24 mouse cellular contexts compared by ENCODE assay signal in genomic region chr3:88473571-88473970, GRCm38 (mm10). TPM values are rescaled to one million over a fixed set of nuclear protein-coding genes. Genes with fewer than 3 reads are reported as not detected.
DNase-seq lines count a peak whose midpoint lies in the region; ATAC-seq and TF ChIP-seq lines count a peak whose summit lies in the region.
"Had no signal": no experiment of that assay in that cellular context is flagged by ENCODE, and none has a peak within 500 bp of the region (broad histone marks: within the 10 kb centered on the region; RNA-seq: fewer than 3 reads in every experiment).

No protein-coding gene starts in this region.

- no peaks in the 10 kb centered on the region for H3K9me3 ChIP-seq in forebrain, embryonic 15.5 days
- no peaks in the 10 kb centered on the region for H3K9me3 ChIP-seq in forebrain, postnatal 0 days (ENCODE audit: low read length)
- H3K9me3 ChIP-seq in midbrain, embryonic 11.5 days (ENCODE audit: control insufficient read depth, low read length), result no peaks in the 10 kb centered on the region
- no peaks in the 10 kb centered on the region for H3K9me3 ChIP-seq in midbrain, postnatal 0 days (ENCODE audit: low read length)
- no peaks in the 10 kb centered on the region for H3K9me3 ChIP-seq in embryonic facial prominence, embryonic 15.5 days (replicated peaks)
- H3K9me3 ChIP-seq: G1E; hindbrain, embryonic 12.5 days; liver, embryonic 15.5 days; midbrain, embryonic 15.5 days had no signal

- no peak overlapping the region for H3K4me3 ChIP-seq in forebrain, embryonic 15.5 days
- no peak overlapping the region for H3K4me3 ChIP-seq in forebrain, postnatal 0 days (ENCODE audit: low read depth, low read length)
- H3K4me3 ChIP-seq in midbrain, embryonic 11.5 days (ENCODE audit: low read depth, low read length), result no peak overlapping the region
- no peak overlapping the region for H3K4me3 ChIP-seq in midbrain, postnatal 0 days (ENCODE audit: low read depth, low read length)
- no peak overlapping the region for H3K4me3 ChIP-seq in embryonic facial prominence, embryonic 15.5 days (replicated peaks)
- H3K4me3 ChIP-seq: erythroblast, embryonic 14.5 days; hindbrain, embryonic 12.5 days; left cerebral cortex, adult 2 months; liver, embryonic 15.5 days; midbrain, embryonic 15.5 days had no signal

- DNase-seq in forebrain, postnatal 0 days, result no peak
- peak; percentile 57 for DNase-seq in midbrain, embryonic 11.5 days (ENCODE audit: low spot score, missing footprints)
- no peak for DNase-seq in midbrain, postnatal 0 days (ENCODE audit: low spot score)
- no peak for DNase-seq in spleen, postnatal 36 days (ENCODE audit: low spot score in 2 of 2)
- DNase-seq in gastrocnemius, postnatal 25 days, result no peak
- DNase-seq: adrenal gland, adult 2 months; adrenal gland, postnatal 36 days; cerebellum, adult 18-20 months; cerebellum, postnatal 10 days; heart, postnatal 14 days; kidney, postnatal 25 days; lung, postnatal 14 days; right cerebral cortex, postnatal 4 days; thymus, postnatal 4 days had no signal

- H3K4me1 ChIP-seq in forebrain, embryonic 15.5 days, result peaks cover 9% of the 10 kb centered on the region; the same call in 1 of the 2 replicates
- H3K4me1 ChIP-seq in forebrain, postnatal 0 days (ENCODE audit: insufficient read depth), result no peaks in the 10 kb centered on the region
- H3K4me1 ChIP-seq in midbrain, embryonic 11.5 days (ENCODE audit: control insufficient read depth, insufficient read depth, low read length), result no peaks in the 10 kb centered on the region
- H3K4me1 ChIP-seq in midbrain, postnatal 0 days (ENCODE audit: insufficient read depth, low read length), result no peaks in the 10 kb centered on the region
- H3K4me1 ChIP-seq in embryonic facial prominence, embryonic 15.5 days, result peaks cover 23% of the 10 kb centered on the region

- TF ChIP-seq CTCF in forebrain, postnatal 0 days (IDR thresholded peaks at IDR 0.05; ENCODE audit: low read depth), result no peak
- no peak for TF ChIP-seq CTCF in midbrain, postnatal 0 days (IDR thresholded peaks at IDR 0.05)

- 48% methylated on average over 1 of the region's 1 CpGs for WGBS in forebrain, embryonic 15.5 days
- WGBS in forebrain, postnatal 0 days, result 57% methylated on average over 1 of the region's 1 CpGs
- WGBS in midbrain, embryonic 11.5 days, result 85% methylated on average over 1 of the region's 1 CpGs
- WGBS in midbrain, postnatal 0 days, result 80% methylated on average over 1 of the region's 1 CpGs
- 36% methylated on average over 1 of the region's 1 CpGs for WGBS in embryonic facial prominence, embryonic 15.5 days

- no peak overlapping the region for H3K9ac ChIP-seq in forebrain, embryonic 15.5 days (replicated peaks)
- no peak overlapping the region for H3K9ac ChIP-seq in forebrain, postnatal 0 days
- H3K9ac ChIP-seq in midbrain, embryonic 11.5 days (ENCODE audit: low read length), result no peak overlapping the region
- H3K9ac ChIP-seq in midbrain, postnatal 0 days (replicated peaks; ENCODE audit: low read length, poor library complexity, severe bottlenecking), result no peak overlapping the region
- no peak overlapping the region for H3K9ac ChIP-seq in embryonic facial prominence, embryonic 15.5 days
- H3K9ac ChIP-seq: hindbrain, embryonic 12.5 days; liver, embryonic 15.5 days; lung, embryonic 14.5 days; midbrain, embryonic 15.5 days had no signal

- H3K36me3 ChIP-seq in forebrain, embryonic 15.5 days, result no peaks in the 10 kb centered on the region
- H3K36me3 ChIP-seq in forebrain, postnatal 0 days (ENCODE audit: insufficient read depth), result no peaks in the 10 kb centered on the region
- H3K36me3 ChIP-seq in midbrain, embryonic 11.5 days (ENCODE audit: control insufficient read depth, insufficient read depth, low read length), result no peaks in the 10 kb centered on the region
- no peaks in the 10 kb centered on the region for H3K36me3 ChIP-seq in midbrain, postnatal 0 days (ENCODE audit: insufficient read depth, low read length)
- no peaks in the 10 kb centered on the region for H3K36me3 ChIP-seq in embryonic facial prominence, embryonic 15.5 days
- H3K36me3 ChIP-seq: G1E; hindbrain, embryonic 12.5 days; liver, embryonic 15.5 days; midbrain, embryonic 15.5 days had no signal

- no peak for ATAC-seq in forebrain, embryonic 15.5 days (replicated peaks)
- ATAC-seq in forebrain, postnatal 0 days, result no peak
- no peak for ATAC-seq in midbrain, embryonic 11.5 days (ENCODE audit: low FRiP score)
- no peak for ATAC-seq in midbrain, postnatal 0 days (ENCODE audit: low FRiP score)
- no peak for ATAC-seq in embryonic facial prominence, embryonic 15.5 days (ENCODE audit: insufficient number of reproducible peaks, low FRiP score, low TSS enrichment, low read depth)
- ATAC-seq: intestine, postnatal 0 days; midbrain, embryonic 15.5 days had no signal

- peak overlapping the region; percentile 30; the same call in 1 of the 2 replicates for H3K27ac ChIP-seq in forebrain, embryonic 15.5 days (replicated peaks)
- H3K27ac ChIP-seq in forebrain, postnatal 0 days (ENCODE audit: low read depth, low read length), result no peak overlapping the region
- no peak overlapping the region for H3K27ac ChIP-seq in midbrain, embryonic 11.5 days (ENCODE audit: low read depth, low read length)
- no peak overlapping the region for H3K27ac ChIP-seq in midbrain, postnatal 0 days (ENCODE audit: low read depth, low read length)
- peak overlapping the region; percentile 76 for H3K27ac ChIP-seq in embryonic facial prominence, embryonic 15.5 days (replicated peaks)
- H3K27ac ChIP-seq: left cerebral cortex, adult 2 months; liver, embryonic 15.5 days; midbrain, embryonic 15.5 days had no signal

- H3K27me3 ChIP-seq in forebrain, embryonic 15.5 days, result no peaks in the 10 kb centered on the region
- H3K27me3 ChIP-seq in forebrain, postnatal 0 days (ENCODE audit: insufficient read depth, low read length), result no peaks in the 10 kb centered on the region
- H3K27me3 ChIP-seq in midbrain, embryonic 11.5 days (ENCODE audit: control insufficient read depth, insufficient read depth, low read length), result no peaks in the 10 kb centered on the region
- H3K27me3 ChIP-seq in midbrain, postnatal 0 days (ENCODE audit: insufficient read depth, low read length), result no peaks in the 10 kb centered on the region
- H3K27me3 ChIP-seq in embryonic facial prominence, embryonic 15.5 days, result no peaks in the 10 kb centered on the region
- H3K27me3 ChIP-seq: midbrain, embryonic 15.5 days had no signal

- no peak overlapping the region for H3K4me2 ChIP-seq in forebrain, embryonic 15.5 days (replicated peaks)
- no peak overlapping the region for H3K4me2 ChIP-seq in forebrain, postnatal 0 days (ENCODE audit: low read depth)
- no peak overlapping the region for H3K4me2 ChIP-seq in midbrain, embryonic 11.5 days
- H3K4me2 ChIP-seq in midbrain, postnatal 0 days (ENCODE audit: low read depth, low read length, poor library complexity, severe bottlenecking), result no peak overlapping the region
- no peak overlapping the region for H3K4me2 ChIP-seq in embryonic facial prominence, embryonic 15.5 days (replicated peaks)
- H3K4me2 ChIP-seq: hindbrain, embryonic 12.5 days; liver, embryonic 15.5 days; lung, embryonic 14.5 days; midbrain, embryonic 15.5 days had no signal

RNA-seq across cellular contexts. Expression of gene Sema4a, which starts 12.6 kb away (rescaled TPM):
- polyA plus RNA-seq in forebrain, embryonic 15.5 days (2015; fragmentation: Nextera tagmentation; extraction: Ambion mirVana), result 16.3 and 17.7 TPM in 2 replicates
- 31.5 and 33.0 TPM in 2 replicates for total RNA-seq in forebrain, postnatal 0 days (2014; rRNA removed)
- polyA plus RNA-seq in forebrain, postnatal 0 days (2015; fragmentation: Nextera tagmentation; extraction: Ambion mirVana), result 19.1 and 25.8 TPM in 2 replicates
- 6.3 and 6.8 TPM in 2 replicates for polyA plus RNA-seq in midbrain, embryonic 11.5 days (2014; fragmentation: Nextera tagmentation; extraction: Ambion mirVana)
- 52.6 and 62.0 TPM in 2 replicates for total RNA-seq in midbrain, postnatal 0 days (2014; rRNA removed)
- polyA plus RNA-seq in midbrain, postnatal 0 days (2015; fragmentation: Nextera tagmentation; extraction: Ambion mirVana), result 42.1 and 44.2 TPM in 2 replicates
- 18.5 and 21.9 TPM in 2 replicates for polyA plus RNA-seq in embryonic facial prominence, embryonic 15.5 days (2015; fragmentation: Nextera tagmentation; extraction: Ambion mirVana)
- 1 to 10 TPM; 1.6 to 1.8 TPM for total RNA-seq in gastrocnemius, postnatal 25 days (2021)

RNA-seq across cellular contexts. Expression of gene Lmna, which starts 36.2 kb away (rescaled TPM):
- polyA plus RNA-seq in forebrain, embryonic 15.5 days (2015; fragmentation: Nextera tagmentation; extraction: Ambion mirVana), result 23.4 and 27.5 TPM in 2 replicates
- 49.4 and 71.3 TPM in 2 replicates for total RNA-seq in forebrain, postnatal 0 days (2014; rRNA removed)
- polyA plus RNA-seq in forebrain, postnatal 0 days (2015; fragmentation: Nextera tagmentation; extraction: Ambion mirVana), result 51.4 and 52.9 TPM in 2 replicates
- 17.9 and 21.2 TPM in 2 replicates for polyA plus RNA-seq in midbrain, embryonic 11.5 days (2014; fragmentation: Nextera tagmentation; extraction: Ambion mirVana)
- total RNA-seq in midbrain, postnatal 0 days (2014; rRNA removed), result 57.6 and 75.0 TPM in 2 replicates
- polyA plus RNA-seq in midbrain, postnatal 0 days (2015; fragmentation: Nextera tagmentation; extraction: Ambion mirVana), result 74.1 and 77.2 TPM in 2 replicates
- 625 and 678 TPM in 2 replicates for polyA plus RNA-seq in embryonic facial prominence, embryonic 15.5 days (2015; fragmentation: Nextera tagmentation; extraction: Ambion mirVana)
- 100 to 1,000 TPM in 1 of 2 experiments, 10 to 100 TPM in 1; 99.2 to 106 TPM for total RNA-seq in gastrocnemius, postnatal 25 days (2021)

RNA-seq across cellular contexts. Expression of gene Slc25a44, which starts 48.6 kb away (rescaled TPM):
- 31.3 and 33.2 TPM in 2 replicates for polyA plus RNA-seq in forebrain, embryonic 15.5 days (2015; fragmentation: Nextera tagmentation; extraction: Ambion mirVana)
- total RNA-seq in forebrain, postnatal 0 days (2014; rRNA removed), result 51.4 and 63.3 TPM in 2 replicates
- 35.6 and 36.9 TPM in 2 replicates for polyA plus RNA-seq in forebrain, postnatal 0 days (2015; fragmentation: Nextera tagmentation; extraction: Ambion mirVana)
- 20.8 and 22.3 TPM in 2 replicates for polyA plus RNA-seq in midbrain, embryonic 11.5 days (2014; fragmentation: Nextera tagmentation; extraction: Ambion mirVana)
- 62.5 and 63.8 TPM in 2 replicates for total RNA-seq in midbrain, postnatal 0 days (2014; rRNA removed)
- 35.9 and 38.7 TPM in 2 replicates for polyA plus RNA-seq in midbrain, postnatal 0 days (2015; fragmentation: Nextera tagmentation; extraction: Ambion mirVana)
- 16.3 and 17.9 TPM in 2 replicates for polyA plus RNA-seq in embryonic facial prominence, embryonic 15.5 days (2015; fragmentation: Nextera tagmentation; extraction: Ambion mirVana)
- 10 to 100 TPM; 14.3 to 14.5 TPM for total RNA-seq in gastrocnemius, postnatal 25 days (2021)

RNA-seq across cellular contexts. Expression of gene Mex3a, which starts 58.6 kb away (rescaled TPM):
- polyA plus RNA-seq in forebrain, embryonic 15.5 days (2015; fragmentation: Nextera tagmentation; extraction: Ambion mirVana), result 50.6 and 55.6 TPM in 2 replicates
- total RNA-seq in forebrain, postnatal 0 days (2014; rRNA removed), result 64.5 and 71.9 TPM in 2 replicates
- polyA plus RNA-seq in forebrain, postnatal 0 days (2015; fragmentation: Nextera tagmentation; extraction: Ambion mirVana), result 16.2 and 20.5 TPM in 2 replicates
- 44.5 and 45.1 TPM in 2 replicates for polyA plus RNA-seq in midbrain, embryonic 11.5 days (2014; fragmentation: Nextera tagmentation; extraction: Ambion mirVana)
- 56.9 and 58.2 TPM in 2 replicates for total RNA-seq in midbrain, postnatal 0 days (2014; rRNA removed)
- 15.4 and 16.1 TPM in 2 replicates for polyA plus RNA-seq in midbrain, postnatal 0 days (2015; fragmentation: Nextera tagmentation; extraction: Ambion mirVana)
- polyA plus RNA-seq in embryonic facial prominence, embryonic 15.5 days (2015; fragmentation: Nextera tagmentation; extraction: Ambion mirVana), result 22.5 and 22.8 TPM in 2 replicates
- under 1 TPM; 0.24 to 0.33 TPM for total RNA-seq in gastrocnemius, postnatal 25 days (2021)

Comparison
In these comparisons a context has a peak if more than half of its experiments do, and no peak if none do; other contexts are left out.
1. H3K27ac ChIP-seq: peak in forebrain, embryonic 15.5 days (single experiment) and embryonic facial prominence, embryonic 15.5 days (single experiment); none in forebrain, postnatal 0 days (single experiment), midbrain, embryonic 11.5 days (single experiment) and midbrain, postnatal 0 days (single experiment).